Comparison of ENCODE assay signal across 7 mouse cellular contexts in genomic region chr15:102736127-102736944, GRCm38 (mm10). TPM values are rescaled to one million over a fixed set of nuclear protein-coding genes. Genes with fewer than 3 reads are reported as not detected.
DNase-seq lines count a peak whose midpoint lies in the region; ATAC-seq and TF ChIP-seq lines count a peak whose summit lies in the region.

No protein-coding gene starts in this region.

- H3K4me2 ChIP-seq in lung, embryonic 15.5 days: peak overlapping the region; percentile 49
- H3K4me2 ChIP-seq in hindbrain, embryonic 13.5 days: peak overlapping the region; percentile 43
- peak overlapping the region; percentile 36; the same call in 1 of the 2 replicates for H3K4me2 ChIP-seq in liver, embryonic 15.5 days

- peak overlapping the region; percentile 21 for H3K4me3 ChIP-seq in lung, embryonic 15.5 days
- H3K4me3 ChIP-seq in lung, adult 2 months (replicated peaks; ENCODE audit: extremely low read depth, low read depth, low read length): no peak overlapping the region
- H3K4me3 ChIP-seq in hindbrain, embryonic 13.5 days: peak overlapping the region; percentile 15
- H3K4me3 ChIP-seq in liver, embryonic 15.5 days (replicated peaks): no peak overlapping the region

- no peak for DNase-seq in lung, adult 2 months
- DNase-seq in spleen, adult 18-20 months: no peak
- no peak for DNase-seq in thymus, postnatal 10 days (ENCODE audit: low spot score in 2 of 2)

- H3K9me3 ChIP-seq in lung, embryonic 15.5 days: no peaks in the 10 kb centered on the region
- no peaks in the 10 kb centered on the region for H3K9me3 ChIP-seq in hindbrain, embryonic 13.5 days
- H3K9me3 ChIP-seq in liver, embryonic 15.5 days (replicated peaks): no peaks in the 10 kb centered on the region

- 0 out of 2 replicates have a peak, but pooled peaks cover 4% of the 10 kb centered on the region for H3K4me1 ChIP-seq in lung, embryonic 15.5 days
- H3K4me1 ChIP-seq in lung, adult 2 months (ENCODE audit: control insufficient read depth, insufficient read depth, low read length): no peaks in the 10 kb centered on the region
- H3K4me1 ChIP-seq in hindbrain, embryonic 13.5 days (replicated peaks): peaks cover 45% of the 10 kb centered on the region
- H3K4me1 ChIP-seq in liver, embryonic 15.5 days (replicated peaks): no peaks in the 10 kb centered on the region; the same call in 1 of the 2 replicates

- no peak for TF ChIP-seq CTCF in lung, adult 2 months (IDR thresholded peaks at IDR 0.05; ENCODE audit: insufficient read depth, low read length)

- TF ChIP-seq POLR2A in lung, adult 2 months (IDR thresholded peaks at IDR 0.05; ENCODE audit: borderline replicate concordance, extremely low read depth, low read depth, low read length): no peak

- ATAC-seq in lung, embryonic 15.5 days (ENCODE audit: borderline replicate concordance, extremely low read depth, low FRiP score, low TSS enrichment): 0 out of 2 replicates have a peak, but pooled peaks have one; percentile 33
- ATAC-seq in common myeloid progenitor, adult 5-6 weeks (replicated peaks; ENCODE audit: low read depth, poor library complexity, severe bottlenecking): 0 out of 2 replicates have a peak, but pooled peaks have one; percentile 18
- peak; percentile 47; the same call in 1 of the 2 replicates for ATAC-seq in hindbrain, embryonic 13.5 days (ENCODE audit: low FRiP score)
- ATAC-seq in liver, embryonic 15.5 days (ENCODE audit: insufficient read depth): no peak

- no peak overlapping the region for H3K27ac ChIP-seq in lung, embryonic 15.5 days
- H3K27ac ChIP-seq in hindbrain, embryonic 13.5 days: peak overlapping the region; percentile 81
- no peak overlapping the region for H3K27ac ChIP-seq in liver, embryonic 15.5 days (replicated peaks)

- 0 out of 2 replicates have a peak overlapping the region, but pooled peaks have one; percentile 13 for H3K9ac ChIP-seq in lung, embryonic 15.5 days
- peak overlapping the region; percentile 53; the same call in 1 of the 2 replicates for H3K9ac ChIP-seq in hindbrain, embryonic 13.5 days
- no peak overlapping the region for H3K9ac ChIP-seq in liver, embryonic 15.5 days

- H3K36me3 ChIP-seq in lung, embryonic 15.5 days: no peaks in the 10 kb centered on the region
- H3K36me3 ChIP-seq in hindbrain, embryonic 13.5 days: no peaks in the 10 kb centered on the region
- H3K36me3 ChIP-seq in liver, embryonic 15.5 days (replicated peaks): no peaks in the 10 kb centered on the region

- peaks cover 47% of the 10 kb centered on the region for H3K27me3 ChIP-seq in lung, embryonic 15.5 days
- peaks cover 70% of the 10 kb centered on the region for H3K27me3 ChIP-seq in hindbrain, embryonic 13.5 days
- H3K27me3 ChIP-seq in liver, embryonic 15.5 days: peaks cover 62% of the 10 kb centered on the region

- WGBS in lung, embryonic 15.5 days: 14% methylated on average over 27 of the region's 36 CpGs
- WGBS in lung, adult 2 months: 19% methylated on average over 34 of the region's 36 CpGs
- 13% methylated on average over 35 of the region's 36 CpGs for WGBS in hindbrain, embryonic 13.5 days
- WGBS in liver, embryonic 15.5 days (ENCODE audit: insufficient replicate concordance): 12% methylated on average over 33 of the region's 36 CpGs

RNA-seq across cellular contexts. Expression of gene Calcoco1, which starts 14.4 kb away (rescaled TPM):
- polyA plus RNA-seq in lung, embryonic 15.5 days (2015; fragmentation: Nextera tagmentation; extraction: Ambion mirVana): 48.0 and 51.4 TPM in 2 replicates
- polyA plus RNA-seq in lung, adult 2 months (2012; rRNA removed): 76.5 and 105 TPM in 2 replicates
- 21.2 and 23.2 TPM in 2 replicates for total RNA-seq in common myeloid progenitor, adult 5-6 weeks (2017)
- 41.8 and 42.3 TPM in 2 replicates for polyA plus RNA-seq in hindbrain, embryonic 13.5 days (2015; fragmentation: Nextera tagmentation; extraction: Ambion mirVana)
- 12.8 and 14.5 TPM in 2 replicates for polyA plus RNA-seq in liver, embryonic 15.5 days (2015; fragmentation: Nextera tagmentation; extraction: Ambion mirVana)

Comparison
In these comparisons a context has a peak if more than half of its experiments do, and no peak if none do; other contexts are left out.
1. H3K4me3 ChIP-seq: peak in lung, embryonic 15.5 days (single experiment) and hindbrain, embryonic 13.5 days (single experiment); none in lung, adult 2 months (single experiment) and liver, embryonic 15.5 days (single experiment).
2. Peak in every context shown above with its lines, with median percentiles within 50 percentile points of each other: H3K4me2 ChIP-seq.